Mouse (Mus musculus): ENCODE measurements at regions not wholly inside any gene's neighbourhood (a gene's known extent, or its start where the extent isn't known, plus 50 kb on each side); places are given as distances from the start of the nearest gene placed in this dataset.

DNA sequence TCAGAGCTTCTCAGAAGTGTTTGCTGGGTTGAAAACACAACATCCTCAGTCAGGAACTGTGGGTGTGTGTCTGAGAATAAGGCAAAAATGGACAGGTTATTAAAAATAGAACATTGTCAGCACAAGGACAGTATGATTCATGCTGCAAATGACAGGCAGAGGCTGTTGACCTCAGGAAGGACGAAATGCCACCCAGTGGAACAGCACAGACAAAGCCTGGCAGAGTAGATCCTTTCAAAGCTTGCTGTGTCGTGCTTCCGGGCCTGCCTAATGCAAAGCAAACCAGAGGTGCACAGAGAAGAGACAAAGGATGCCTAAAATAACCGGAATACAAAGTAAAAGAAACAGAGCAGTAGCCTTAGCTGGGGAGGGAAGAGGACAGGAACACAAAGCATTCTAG, 54.4 kb upstream of the Tnrc6a start:
- H3K4me3 ChIP-seq (ENCODE audit: low read length), result no peak overlapping the region
- no peaks in the 10 kb centered on the region for H3K36me3 ChIP-seq (ENCODE audit: insufficient read depth, low read length)
- no peaks in the 10 kb centered on the region for H3K9me3 ChIP-seq (ENCODE audit: low read length)
- ATAC-seq, result peak; percentile 58; the same call in 1 of the 2 replicates
- H3K4me2 ChIP-seq (ENCODE audit: low read depth, low read length), result no peak overlapping the region
- peak overlapping the region; percentile 68 for H3K27ac ChIP-seq
- TF ChIP-seq CTCF (IDR thresholded peaks at IDR 0.05; ENCODE audit: low read depth), result no peak; the same call in 1 of the 2 replicates
- DNase-seq (ENCODE audit: low spot score), result no peak
- peaks cover 9% of the 10 kb centered on the region for H3K4me1 ChIP-seq (ENCODE audit: insufficient read depth, low read length)
- H3K27me3 ChIP-seq (ENCODE audit: insufficient read depth, low read length), result no peaks in the 10 kb centered on the region
- 7% methylated on average over 4 of the region's 4 CpGs for WGBS
- H3K9ac ChIP-seq (replicated peaks; ENCODE audit: low read length), result no peak overlapping the region

GRCm38 (mm10) chr7:123070861-123071260, 52.8 kb upstream of the Tnrc6a start:
- no peak for ATAC-seq
- Histone ChIP-seq H3K4me2 (ENCODE audit: low read depth, low read length) (no peak overlapping the region), H3K4me3 (ENCODE audit: low read length) (no peak overlapping the region), H3K27me3 (ENCODE audit: insufficient read depth, low read length) (no peaks in the 10 kb centered on the region), H3K27ac (no peak overlapping the region), H3K36me3 (ENCODE audit: insufficient read depth, low read length) (no peaks in the 10 kb centered on the region), H3K9me3 (ENCODE audit: low read length) (no peaks in the 10 kb centered on the region), H3K9ac (replicated peaks; ENCODE audit: low read length) (no peak overlapping the region), H3K4me1 (ENCODE audit: insufficient read depth, low read length) (peaks cover 9% of the 10 kb centered on the region)
- TF ChIP-seq CTCF (IDR thresholded peaks at IDR 0.05; ENCODE audit: low read depth), result no peak
- 61% methylated on average over 4 of the region's 4 CpGs for WGBS
- DNase-seq (ENCODE audit: low spot score), result no peak
